Mouse (Mus musculus) pancreas, adult 10 weeks (tissue): Measurements from ENCODE around the gene E330009J07Rik. TPM values are rescaled to one million over a fixed set of nuclear protein-coding genes. Genes with fewer than 3 reads are reported as not detected.

ENCODE experiments used
- polyA plus RNA-seq: library from polyadenylated mRNA; stranded (reverse); fragments of 350-450 nt; fragmentation: Illumina TruSeq; extraction: RNeasy Lipid Tissue Mini Kit (QIAGEN cat#74804); gene quantifications from one replicate; pipeline ENCODE4 v1.2.3, GENCODE M21; 2015; ENCODE audit warnings: low read depth, low replicate concordance; ENCODE audit not compliant: insufficient read depth

The E330009J07Rik gene
- polyA plus RNA-seq, result 7.4 TPM

GRCm38 (mm10) chr6:40436047-40436483 lies at the start of gene E330009J07Rik:
Gene E330009J07Rik, minus strand, starts transcription at chr6:40436135.

DNA sequence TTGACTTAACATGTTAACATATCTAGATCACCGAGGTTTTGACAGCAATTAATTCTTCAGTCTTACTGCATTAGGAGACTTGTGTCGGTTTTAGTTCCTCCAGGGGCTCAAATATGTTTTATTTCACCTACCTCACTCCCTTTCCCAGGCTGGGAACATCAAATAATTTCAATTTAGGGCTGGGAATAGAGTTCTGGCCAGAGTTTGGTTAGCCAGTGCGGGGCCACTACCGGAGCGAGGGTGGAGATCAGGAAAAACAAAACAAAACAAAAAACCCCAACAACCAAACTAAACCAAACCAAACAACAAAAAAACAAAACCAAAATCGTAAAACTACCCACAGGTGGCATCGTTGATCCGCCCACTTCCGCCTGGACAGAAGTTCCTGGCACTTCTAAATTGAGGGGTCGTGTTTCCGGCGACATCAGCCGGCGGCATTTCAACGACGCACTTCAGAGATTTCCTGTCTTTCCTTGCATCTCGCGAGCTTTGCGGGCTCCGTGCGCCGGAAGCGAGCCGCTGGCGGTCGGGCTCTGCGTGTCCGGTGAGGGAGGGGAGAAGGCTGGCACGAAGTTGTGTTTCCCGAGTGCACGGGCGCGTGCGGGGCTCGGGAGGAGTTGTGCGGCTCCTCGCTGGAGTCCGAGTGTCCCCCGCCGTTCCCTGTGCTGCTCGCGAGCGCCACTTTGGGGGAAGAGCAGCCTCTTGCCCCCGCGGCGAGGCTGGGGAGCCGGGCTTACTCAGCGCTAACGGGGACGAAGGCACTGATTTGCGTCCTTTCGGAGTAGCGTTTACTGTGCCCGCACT lies 35.2 kb upstream of the E330009J07Rik start, which contains the start of gene Ssbp1:
Ssbp1 (plus strand) TSS at position 437 of the 804 bp plus-strand sequence.

DNA sequence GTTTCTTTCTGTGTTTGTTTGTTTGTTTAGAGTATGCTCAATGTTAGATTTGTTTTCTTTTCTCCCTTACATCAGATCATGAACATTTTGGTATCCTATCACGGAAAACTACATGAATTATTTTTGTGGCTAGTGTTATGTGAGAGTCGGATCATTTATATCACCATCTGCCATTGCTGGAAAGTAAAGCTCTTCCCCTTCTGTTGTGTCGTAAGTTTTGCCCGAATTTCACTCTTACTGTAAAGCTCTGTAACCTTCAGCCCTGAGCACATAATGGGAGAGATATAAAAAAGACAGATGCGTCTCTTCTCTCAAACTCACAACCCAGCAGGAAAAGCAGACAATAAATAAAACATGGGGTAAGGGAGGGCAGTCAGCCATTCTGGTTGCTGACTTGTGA lies 3.0 kb upstream of the E330009J07Rik start, which contains the start of gene Wee2:
Wee2 (plus strand) TSS at position 153 of the 400 bp plus-strand sequence.

Other genes starting within 250 kb of the E330009J07Rik start
- 3.4 TPM for gene Agk, start 111.0 kb downstream of the E330009J07Rik start, polyA plus RNA-seq
- gene Wee2, start 3.0 kb upstream of the E330009J07Rik start, polyA plus RNA-seq, result 0.37 TPM
- 21.8 TPM for gene Ssbp1, start 35.2 kb upstream of the E330009J07Rik start, polyA plus RNA-seq
- not detected for gene Tas2r137, start 55.1 kb upstream of the E330009J07Rik start, polyA plus RNA-seq
- not detected for gene Tas2r108, start 57.4 kb upstream of the E330009J07Rik start, polyA plus RNA-seq
- gene Prss37, start 83.4 kb upstream of the E330009J07Rik start, polyA plus RNA-seq, result not detected
- gene Olfr461, start 118.9 kb upstream of the E330009J07Rik start, polyA plus RNA-seq, result not detected
- gene Olfr460, start 133.4 kb upstream of the E330009J07Rik start, polyA plus RNA-seq, result not detected
- 0.63 TPM for gene Clec5a, start 149.7 kb upstream of the E330009J07Rik start, polyA plus RNA-seq
- gene Tas2r138, start 177.2 kb upstream of the E330009J07Rik start, polyA plus RNA-seq, result not detected
- gene Mgam, start 192.7 kb upstream of the E330009J07Rik start, polyA plus RNA-seq, result 1.4 TPM